Mouse (Mus musculus) gastrocnemius, adult 8-10 months (tissue): ENCODE measurements at regions not wholly inside any gene's neighbourhood (a gene's known extent, or its start where the extent isn't known, plus 50 kb on each side); places are given as distances from the start of the nearest gene placed in this dataset.

Experiments
- DNase-seq, 2 experiments: peaks; one replicate each; pipeline ENCODE4 v3.0.0; 2022; ENCODE audit warnings: low spot score in 2 of 2

DNA sequence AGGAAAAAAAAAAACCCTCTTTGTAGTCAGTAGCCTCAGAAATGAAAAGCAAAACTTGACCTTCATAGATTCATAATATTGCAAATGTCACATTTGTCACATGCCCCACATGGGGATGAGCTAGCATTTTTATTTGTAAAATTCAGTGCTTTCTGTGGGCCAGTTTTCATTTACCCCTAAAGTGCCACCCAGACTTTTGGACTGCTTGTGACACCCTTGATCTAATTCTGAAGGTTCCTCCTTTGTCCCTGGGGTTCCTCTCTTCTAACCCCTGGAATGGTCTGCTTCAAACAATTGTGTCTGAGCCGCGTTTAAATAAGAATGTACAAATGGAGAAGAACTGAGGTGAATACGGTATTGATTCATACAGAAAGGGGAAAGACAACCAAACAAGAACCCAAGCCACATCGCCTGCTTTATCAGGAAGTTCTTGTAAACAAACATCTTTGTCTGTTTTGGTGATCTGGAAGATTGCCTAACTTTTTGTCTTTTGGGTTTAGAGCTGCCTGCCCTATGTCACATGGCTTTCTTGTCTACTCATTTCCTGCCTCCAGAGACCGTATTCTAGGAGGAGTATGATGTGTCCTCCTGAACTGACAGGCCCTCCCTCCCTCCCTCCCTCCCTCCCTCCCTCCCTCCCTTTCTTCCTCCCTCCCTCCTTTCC is 203.1 kb upstream of the Gm9833 start:
- no peak for DNase-seq

DNA sequence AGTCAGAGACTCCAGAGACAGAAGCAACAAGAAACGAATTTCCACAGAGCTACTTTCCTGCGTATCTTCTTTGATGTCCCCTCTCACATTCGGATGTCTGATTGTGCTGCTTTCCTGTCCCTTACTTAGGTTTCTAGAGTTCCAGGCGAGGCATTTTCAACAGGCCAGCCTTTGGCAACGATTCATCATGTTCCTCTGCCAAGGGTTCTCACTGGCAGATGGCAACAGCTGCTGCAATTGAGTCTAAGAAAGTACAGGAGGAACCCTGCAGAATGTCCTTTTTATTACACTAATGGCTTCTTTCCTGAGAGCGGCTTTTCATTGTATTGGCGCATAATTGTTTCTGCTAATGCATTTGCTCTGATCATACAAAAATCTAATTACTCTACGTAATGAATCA is 202.3 kb upstream of the Gm9833 start:
- DNase-seq, result peak; percentile 29 to 49

- no peak for DNase-seq
These were observed 201.8 kb upstream of the Gm9833 start for GRCm38 (mm10) chr3:9886077-9886476.

- DNase-seq, result no peak
These were observed 200.9 kb upstream of the Gm9833 start for GRCm38 (mm10) chr3:9886765-9887626.

- no peak for DNase-seq
These were observed 200.3 kb upstream of the Gm9833 start for GRCm38 (mm10) chr3:9887627-9887994.

GRCm38 (mm10) chr3:9888051-9888450 is 199.9 kb upstream of the Gm9833 start:
- DNase-seq, result no peak

- DNase-seq, result no peak
These were observed 194.9 kb upstream of the Gm9833 start for GRCm38 (mm10) chr3:9892884-9893494.

DNA sequence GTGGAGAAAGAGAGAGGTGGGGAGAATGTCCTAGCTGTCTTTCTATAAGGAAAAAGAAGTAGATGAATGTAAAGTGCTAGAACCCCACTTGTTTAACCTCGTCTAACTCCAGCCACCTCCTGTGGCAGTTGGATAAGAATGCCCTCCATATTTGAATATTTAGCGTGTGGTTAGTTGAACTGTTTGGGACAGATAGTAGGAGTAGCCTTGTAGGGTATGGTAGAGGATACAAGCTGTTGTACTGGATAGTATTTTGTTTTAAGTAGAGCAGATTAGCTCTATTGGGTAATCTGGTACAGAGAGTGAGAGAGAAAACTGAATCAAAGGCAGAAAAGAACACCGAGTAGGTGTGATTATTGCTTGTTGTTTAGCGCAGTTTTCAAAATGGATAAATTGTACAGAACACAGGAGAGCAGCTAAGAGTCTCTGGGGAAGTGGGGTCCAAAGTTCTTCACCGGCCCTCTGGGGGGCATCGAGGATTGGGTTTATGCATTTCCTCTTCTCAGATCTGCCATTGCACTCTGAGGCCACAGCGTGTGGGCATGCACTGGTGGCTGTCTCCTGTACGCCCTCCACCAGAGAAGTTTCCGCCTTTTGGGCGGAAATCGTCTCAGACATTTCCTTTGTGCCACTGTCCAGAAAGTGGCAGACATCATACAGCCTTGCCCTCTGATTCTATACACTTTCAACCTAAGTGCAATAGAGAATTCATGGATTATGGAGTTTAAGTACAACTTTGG is 192.3 kb upstream of the Gm9833 start:
- DNase-seq, result no peak

DNA sequence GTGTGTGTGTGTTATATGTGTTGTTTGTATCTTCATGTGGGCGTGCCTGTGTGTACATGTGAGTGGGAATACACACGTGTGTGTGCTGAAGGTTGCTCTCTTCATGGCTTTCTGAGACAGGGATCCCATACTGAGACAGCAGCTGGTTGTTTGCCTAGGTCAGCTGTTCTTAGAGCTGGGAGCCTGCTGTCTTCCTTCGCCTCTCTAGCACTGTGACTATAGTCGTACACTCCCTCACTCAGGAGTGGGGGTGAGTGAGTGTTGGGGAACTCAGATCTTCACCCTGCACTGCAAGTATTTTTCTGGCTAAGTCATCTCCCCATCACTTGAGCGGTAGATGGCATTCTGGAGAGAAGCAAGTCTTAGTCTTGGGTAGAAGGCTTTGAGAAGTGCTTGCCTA is 191.6 kb upstream of the Gm9833 start:
- DNase-seq, result no peak

DNA sequence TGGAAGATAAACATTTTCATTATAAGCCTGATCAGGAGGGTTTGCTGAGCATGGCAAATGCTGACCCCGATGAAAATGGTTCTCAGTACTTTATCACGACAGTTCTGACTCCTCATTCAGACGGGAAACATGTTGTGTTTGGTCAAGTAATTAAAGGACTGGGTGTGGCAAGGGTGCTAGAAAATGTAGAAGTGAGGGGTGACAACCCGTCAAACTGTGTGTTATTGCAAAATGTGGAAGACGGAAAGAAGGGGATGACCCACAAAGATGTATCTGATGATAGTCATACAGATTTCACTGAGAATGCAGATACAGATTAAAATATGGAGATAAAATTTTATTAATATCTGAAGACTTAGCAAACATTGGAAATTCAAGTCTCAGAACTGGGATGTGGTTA is 186.2 kb upstream of the Gm9833 start:
- DNase-seq, result no peak

DNA sequence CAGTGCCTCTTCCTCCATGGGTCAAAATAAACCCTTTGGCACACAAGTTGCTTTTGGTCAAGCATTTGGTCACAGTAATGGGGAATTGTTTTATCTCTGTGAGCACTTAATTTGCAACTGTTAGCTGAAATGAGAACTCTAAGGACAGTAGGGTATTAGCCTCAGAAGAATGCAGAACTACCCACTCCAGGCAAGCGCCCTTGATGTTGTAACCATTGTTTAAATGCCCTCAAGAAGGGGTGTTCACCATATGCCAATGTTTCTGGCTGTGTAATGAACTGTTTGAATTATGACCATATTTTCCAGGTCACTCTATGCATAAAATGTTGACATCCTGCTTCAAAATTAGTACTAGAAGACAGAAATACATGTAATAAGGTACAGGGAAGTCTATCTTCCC is 174.6 kb upstream of the Gm9833 start:
- no peak for DNase-seq

- no peak for DNase-seq
These were observed 171.3 kb upstream of the Gm9833 start for GRCm38 (mm10) chr3:9916538-9917106.

DNA sequence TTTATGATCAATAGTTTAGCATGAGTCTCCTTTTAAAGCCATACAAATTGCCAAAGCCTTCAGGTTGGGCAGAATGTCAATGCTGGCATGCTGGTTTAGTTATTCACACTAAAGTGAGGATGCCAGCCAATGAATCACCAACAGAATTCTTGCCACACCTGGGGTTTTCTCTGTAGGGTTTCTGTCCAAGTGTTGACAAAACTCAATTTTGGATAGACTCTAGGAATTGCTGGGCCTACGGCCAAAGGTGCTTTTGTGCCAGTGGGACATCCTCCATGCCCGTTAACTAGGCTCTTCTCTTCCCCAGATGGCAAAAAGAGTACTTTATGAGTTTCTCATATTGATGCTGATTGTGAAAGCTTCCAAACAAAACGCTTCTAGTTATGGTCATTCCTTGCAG is 167.6 kb upstream of the Gm9833 start:
- DNase-seq, result no peak

- no peak for DNase-seq
These were observed 166.2 kb upstream of the Gm9833 start for GRCm38 (mm10) chr3:9921730-9922129.

GRCm38 (mm10) chr3:9922541-9923046 is 165.3 kb upstream of the Gm9833 start:
- no peak for DNase-seq

DNA sequence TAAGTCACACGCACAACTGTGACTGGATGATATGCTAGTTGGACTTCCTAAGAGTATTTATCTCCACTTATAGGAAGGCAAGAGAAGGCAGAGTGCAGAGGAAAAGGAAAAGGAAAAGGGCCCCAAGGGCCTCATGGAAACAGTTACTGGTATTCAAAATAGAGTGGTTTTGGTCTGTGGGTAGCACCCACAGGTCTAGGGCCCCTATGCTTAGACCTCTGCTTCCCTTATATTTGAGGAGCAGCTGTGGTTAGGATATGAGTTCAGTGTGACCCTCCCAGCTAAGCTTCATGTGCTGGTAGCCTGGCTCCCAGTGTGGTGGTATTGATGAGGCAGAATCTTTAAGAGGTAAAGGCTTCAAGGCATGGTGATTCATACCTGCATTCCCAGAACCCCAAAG is 163.3 kb upstream of the Gm9833 start:
- DNase-seq, result no peak

GRCm38 (mm10) chr3:9936853-9937441 is 151.0 kb upstream of the Gm9833 start:
- DNase-seq, result no peak

GRCm38 (mm10) chr3:9938651-9939050 is 149.3 kb upstream of the Gm9833 start:
- DNase-seq, result no peak

- DNase-seq, result no peak
These were observed 145.3 kb upstream of the Gm9833 start for GRCm38 (mm10) chr3:9942631-9943030.

DNA sequence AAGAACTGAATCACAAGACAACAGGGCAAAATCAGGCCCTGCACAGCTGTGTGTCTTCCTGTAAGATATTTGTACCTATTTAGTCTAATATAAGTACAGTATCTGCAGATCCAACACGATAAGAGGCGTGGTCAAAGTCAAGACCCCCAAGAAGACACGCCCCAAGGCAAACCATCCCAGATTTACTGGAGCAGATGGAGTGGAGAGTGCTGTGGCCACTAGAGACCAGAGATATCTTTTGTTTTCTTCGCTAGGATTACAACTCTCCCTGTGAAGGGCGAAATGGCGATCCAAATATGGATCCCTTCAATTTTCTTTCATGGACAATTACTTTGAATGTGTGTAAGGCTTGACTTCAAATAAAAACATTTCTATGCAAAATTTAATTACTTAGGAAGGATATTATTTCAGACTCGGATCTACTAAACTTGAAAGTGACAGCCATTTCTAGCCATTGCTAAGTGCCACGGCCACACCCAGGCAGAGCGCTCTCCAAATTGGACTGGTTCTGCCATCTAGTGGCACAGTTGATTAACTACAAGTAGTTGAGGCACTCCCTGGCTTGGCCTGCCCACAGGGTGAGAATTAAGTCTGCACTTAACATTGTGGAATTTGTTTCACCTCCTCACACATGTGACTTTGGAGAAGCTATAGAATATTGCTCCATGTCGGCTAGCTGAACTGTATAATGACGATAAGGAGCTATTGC is 140.4 kb upstream of the Gm9833 start:
- DNase-seq, result peak; percentile 23 to 36
